Mouse (Mus musculus): ENCODE results near the gene Camk1d.

DNA sequence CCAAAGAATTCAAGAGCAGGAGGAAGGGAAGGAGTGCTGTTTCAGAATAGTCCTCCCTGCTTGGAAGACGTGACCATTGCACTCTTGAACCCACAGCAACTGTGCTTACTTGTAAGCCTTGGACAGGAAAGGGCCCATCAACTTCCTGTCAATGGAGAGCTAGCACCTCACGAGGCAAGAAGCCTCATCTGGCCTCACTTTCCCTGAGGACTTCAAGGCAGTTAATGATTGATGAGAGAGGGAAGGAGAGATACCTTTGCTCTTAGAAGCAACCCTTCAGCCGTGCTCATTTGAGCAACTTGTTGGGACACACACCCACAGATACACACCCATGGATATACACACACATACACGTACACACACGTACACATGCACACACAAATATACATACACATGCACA, 235.6 kb downstream of the Camk1d start:
- no peak for TF ChIP-seq CTCF (conservative IDR thresholded peaks at IDR 0.05; ENCODE audit: insufficient read depth, insufficient read length, low read depth, low read length)
- TF ChIP-seq POLR2A (IDR thresholded peaks at IDR 0.05; ENCODE audit: low read depth, low read length), result no peak

All from kidney, adult 2 months (tissue).